Mouse (Mus musculus) frontal cortex, adult (tissue): ENCODE results near the gene Psmb8.

Source experiments
- ATAC-seq: cut with Nextera tagmentation; 2 replicates; pipeline ENCODE4 v1.9.2; 2017; ENCODE audit warnings: mild to moderate bottlenecking, moderate library complexity, mixed read lengths; ENCODE audit not compliant: low TSS enrichment

Gene Psmb8

GRCm38 (mm10) chr17:34192852-34193251 is 4.7 kb upstream of the Psmb8 start:
- ATAC-seq, result no peak

- ATAC-seq, result no peak
Measured at GRCm38 (mm10) chr17:34193468-34193867, 4.1 kb upstream of the Psmb8 start.

- ATAC-seq, result no peak
Measured at GRCm38 (mm10) chr17:34194723-34195122, 2.8 kb upstream of the Psmb8 start.

DNA sequence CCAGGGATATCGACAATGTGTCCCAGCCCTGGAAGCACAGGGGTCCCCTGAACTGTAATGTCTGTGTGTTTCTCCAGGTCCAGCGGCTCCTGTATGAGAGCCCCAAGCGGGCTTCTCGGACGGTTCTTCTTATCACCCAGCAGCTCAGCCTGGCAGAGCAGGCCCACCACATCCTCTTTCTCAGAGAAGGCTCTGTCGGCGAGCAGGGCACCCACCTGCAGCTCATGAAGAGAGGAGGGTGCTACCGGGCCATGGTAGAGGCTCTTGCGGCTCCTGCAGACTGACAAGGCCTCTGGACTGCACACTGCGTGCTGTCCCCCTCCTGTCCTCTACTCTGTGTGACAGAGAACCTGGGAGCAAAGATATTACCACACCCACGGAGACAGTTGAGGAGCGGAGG is 1.0 kb upstream of the Psmb8 start:
- ATAC-seq, result no peak

- no peak for ATAC-seq
Measured at GRCm38 (mm10) chr17:34197904-34198520, 491 bp downstream of the Psmb8 start.

DNA sequence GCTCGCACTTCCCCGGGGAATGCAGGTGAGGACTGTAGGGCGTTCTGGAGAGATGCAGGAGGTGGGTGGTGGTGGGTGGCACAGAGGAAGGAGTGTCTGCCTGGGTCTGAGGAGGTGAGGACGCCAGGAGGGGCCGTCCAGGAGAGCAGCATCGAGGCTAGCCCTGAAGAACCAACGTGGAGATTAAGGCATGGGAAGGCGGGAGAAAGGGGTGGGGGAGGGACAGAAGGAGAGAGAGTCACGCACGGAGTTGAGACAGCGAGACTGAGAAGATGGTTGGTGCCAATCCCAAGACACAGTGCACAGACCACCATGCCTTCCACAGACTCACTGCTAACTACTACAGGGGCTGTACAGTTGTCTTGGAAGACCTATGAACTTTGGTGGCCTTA is 996 bp downstream of the Psmb8 start:
- no peak for ATAC-seq

GRCm38 (mm10) chr17:34199050-34199619 is 1.6 kb downstream of the Psmb8 start:
- ATAC-seq, result no peak

DNA sequence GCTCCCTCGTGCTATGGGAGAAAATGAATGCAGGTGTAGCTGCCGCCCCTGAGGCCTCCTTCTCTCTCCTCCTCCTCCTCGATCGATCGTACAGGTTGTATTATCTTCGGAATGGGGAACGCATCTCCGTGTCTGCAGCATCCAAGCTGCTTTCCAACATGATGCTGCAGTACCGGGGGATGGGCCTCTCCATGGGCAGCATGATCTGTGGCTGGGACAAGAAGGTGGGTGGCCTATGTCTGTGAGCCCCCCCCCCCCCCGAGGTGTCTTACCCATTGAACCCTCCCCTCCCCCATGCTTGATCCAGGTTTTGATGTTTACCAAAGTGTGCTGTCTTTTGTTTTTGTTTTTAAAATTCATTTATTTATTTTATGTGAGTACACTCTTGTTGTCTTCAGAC is 2.5 kb downstream of the Psmb8 start:
- ATAC-seq, result no peak

DNA sequence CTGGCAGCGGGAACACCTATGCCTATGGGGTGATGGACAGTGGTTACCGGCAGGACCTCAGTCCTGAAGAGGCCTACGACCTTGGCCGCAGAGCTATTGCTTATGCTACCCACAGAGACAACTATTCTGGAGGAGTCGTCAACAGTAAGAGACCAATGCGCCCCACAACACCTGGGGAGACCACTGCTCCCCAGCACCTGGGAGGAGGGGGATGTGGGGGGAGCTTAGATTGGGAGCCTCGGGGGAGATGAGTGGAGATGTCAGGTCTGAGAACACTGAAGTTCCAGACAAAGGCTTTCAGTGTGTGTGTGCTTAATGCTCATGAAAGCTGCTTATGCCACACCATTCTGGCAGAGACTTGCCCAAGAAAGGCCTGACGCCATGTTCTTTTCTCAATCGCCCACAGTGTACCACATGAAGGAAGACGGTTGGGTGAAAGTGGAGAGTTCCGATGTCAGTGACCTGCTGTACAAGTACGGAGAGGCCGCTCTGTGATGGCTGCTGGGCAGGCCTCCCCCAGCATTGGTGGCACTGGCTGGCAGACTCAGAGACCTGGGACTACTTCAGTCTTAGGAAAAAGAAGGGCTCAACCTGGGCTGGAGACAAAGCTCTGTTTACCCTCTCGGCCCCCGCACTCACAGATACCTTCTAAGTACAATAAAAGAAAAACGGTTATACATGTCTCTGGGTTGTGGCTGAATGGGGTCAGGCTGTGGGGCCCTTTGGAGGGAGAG is 3.4 kb downstream of the Psmb8 start:
- no peak for ATAC-seq

DNA sequence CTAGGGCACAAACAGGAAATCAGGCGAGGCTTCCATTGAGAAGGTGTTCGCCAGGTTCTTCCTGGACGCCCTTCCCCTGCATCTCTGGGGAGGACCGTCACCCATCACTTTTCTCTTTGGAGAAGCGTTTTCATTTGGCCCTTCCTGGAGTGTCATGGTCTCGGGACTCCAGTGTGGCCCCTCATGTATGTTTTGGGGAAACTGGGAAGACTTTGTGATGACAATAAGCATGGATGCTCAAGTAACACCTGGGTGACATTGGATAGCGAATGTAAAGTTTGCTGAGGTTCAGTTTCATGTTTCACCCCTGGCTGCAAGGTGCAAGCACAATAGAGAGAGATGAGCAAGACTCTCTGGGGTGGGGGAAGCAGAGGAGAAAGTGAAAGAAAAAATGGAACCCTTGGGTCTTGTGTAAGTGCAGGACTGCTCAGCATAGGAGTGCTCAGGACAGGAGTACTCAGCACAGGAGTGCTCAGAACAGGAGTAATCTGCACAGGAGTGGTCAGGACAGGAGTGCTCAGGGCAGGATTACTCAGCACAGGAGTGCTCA is 4.1 kb downstream of the Psmb8 start:
- ATAC-seq, result no peak

GRCm38 (mm10) chr17:34202760-34203442 is 5.4 kb downstream of the Psmb8 start:
- no peak for ATAC-seq

DNA sequence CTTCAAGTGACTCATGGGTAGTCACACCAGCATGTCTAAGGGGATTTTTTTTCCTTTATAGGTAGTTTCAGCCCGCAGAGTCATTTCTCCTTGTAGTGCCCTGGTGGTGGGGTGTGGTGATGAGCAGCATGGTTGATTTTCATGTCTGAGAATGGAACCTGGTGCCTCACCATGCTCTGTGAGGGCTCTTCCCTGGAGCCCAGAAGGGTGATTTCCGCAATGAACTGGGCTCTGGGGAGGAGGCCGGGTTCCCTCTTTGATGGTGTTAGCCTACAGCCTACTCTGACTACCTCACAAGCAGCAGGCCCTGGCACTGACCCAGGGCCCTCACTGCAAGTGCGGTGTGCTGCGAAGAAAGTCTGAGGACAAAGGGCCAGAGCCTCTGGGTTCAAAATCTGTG is 5.9 kb downstream of the Psmb8 start, which contains the start of gene Tap2:
TSS of gene Tap2 (plus strand) at position 84 of the 400 bp plus-strand sequence.
- ATAC-seq, result no peak

GRCm38 (mm10) chr17:34204303-34205010 is 6.9 kb downstream of the Psmb8 start:
- peak; percentile 75 for ATAC-seq

DNA sequence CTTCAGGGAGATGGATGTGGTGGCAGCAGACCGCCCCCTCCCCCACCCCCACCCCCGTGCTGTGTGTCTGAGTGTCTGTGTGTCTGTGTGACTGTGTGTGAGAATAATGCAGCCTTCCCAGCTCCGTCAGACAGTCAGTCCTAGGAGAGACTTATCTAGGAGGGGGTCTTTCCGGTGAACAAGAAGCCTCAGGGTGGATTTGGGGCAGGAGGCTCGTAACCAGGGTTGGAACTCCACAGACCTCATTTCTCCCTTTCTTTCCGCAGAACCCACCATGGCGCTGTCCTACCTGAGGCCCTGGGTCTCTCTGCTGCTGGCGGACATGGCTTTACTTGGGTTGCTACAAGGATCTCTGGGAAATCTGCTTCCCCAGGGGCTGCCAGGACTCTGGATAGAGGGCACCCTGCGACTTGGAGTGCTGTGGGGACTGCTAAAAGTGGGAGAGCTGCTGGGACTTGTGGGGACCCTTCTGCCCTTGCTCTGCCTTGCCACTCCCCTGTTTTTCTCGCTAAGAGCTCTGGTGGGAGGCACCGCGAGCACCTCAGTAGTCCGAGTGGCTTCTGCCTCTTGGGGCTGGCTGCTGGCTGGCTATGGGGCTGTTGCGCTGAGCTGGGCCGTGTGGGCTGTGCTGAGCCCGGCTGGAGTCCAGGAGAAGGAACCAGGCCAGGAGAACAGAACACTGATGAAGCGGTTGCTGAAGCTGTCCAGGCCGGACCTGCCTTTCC is 7.7 kb downstream of the Psmb8 start:
- peak; percentile 73; the same call in 1 of the 2 replicates for ATAC-seq

DNA sequence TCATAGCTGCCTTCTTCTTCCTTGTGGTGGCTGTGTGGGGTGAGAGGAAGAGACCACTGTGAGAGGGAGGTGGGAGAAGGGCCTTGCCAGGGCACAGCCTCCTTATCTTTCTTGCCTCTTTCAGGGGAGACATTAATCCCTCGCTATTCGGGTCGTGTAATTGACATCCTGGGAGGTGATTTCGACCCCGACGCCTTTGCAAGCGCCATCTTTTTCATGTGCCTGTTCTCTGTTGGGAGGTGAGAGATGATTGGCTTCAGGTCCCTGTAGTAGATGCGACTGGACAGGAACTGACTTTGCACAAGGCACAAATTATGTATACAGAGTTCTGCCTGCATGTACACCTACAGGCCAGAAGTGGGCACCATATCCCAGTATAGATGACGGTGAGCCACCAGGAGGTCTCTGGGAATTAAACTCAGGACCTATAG is 8.2 kb downstream of the Psmb8 start:
- ATAC-seq, result peak; percentile 70

- ATAC-seq, result no peak
Measured at GRCm38 (mm10) chr17:34206731-34207130, 9.2 kb downstream of the Psmb8 start.

DNA sequence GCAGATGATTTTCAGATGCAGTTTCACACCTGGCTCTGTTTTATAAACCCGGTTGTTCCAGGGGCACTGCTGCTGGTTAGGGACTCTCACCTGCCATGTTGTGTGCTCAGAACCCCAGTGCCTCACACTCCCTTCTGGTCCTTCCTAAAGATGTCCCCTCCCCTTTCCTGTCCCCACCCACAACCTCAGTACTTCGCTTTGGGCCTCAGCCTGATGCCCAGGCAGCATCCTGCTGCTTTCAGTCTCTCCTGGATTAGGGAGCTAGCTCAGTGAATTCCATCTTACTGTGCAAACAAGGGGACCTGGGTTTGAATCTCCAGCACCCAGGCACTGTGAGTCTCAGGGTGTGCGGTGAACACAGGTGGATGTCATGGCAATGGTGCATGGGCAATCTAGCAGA is 9.9 kb downstream of the Psmb8 start:
- ATAC-seq, result no peak

GRCm38 (mm10) chr17:34207866-34208265 is 10.3 kb downstream of the Psmb8 start:
- ATAC-seq, result no peak

- no peak for ATAC-seq
Measured at GRCm38 (mm10) chr17:34208421-34208820, 10.9 kb downstream of the Psmb8 start.

DNA sequence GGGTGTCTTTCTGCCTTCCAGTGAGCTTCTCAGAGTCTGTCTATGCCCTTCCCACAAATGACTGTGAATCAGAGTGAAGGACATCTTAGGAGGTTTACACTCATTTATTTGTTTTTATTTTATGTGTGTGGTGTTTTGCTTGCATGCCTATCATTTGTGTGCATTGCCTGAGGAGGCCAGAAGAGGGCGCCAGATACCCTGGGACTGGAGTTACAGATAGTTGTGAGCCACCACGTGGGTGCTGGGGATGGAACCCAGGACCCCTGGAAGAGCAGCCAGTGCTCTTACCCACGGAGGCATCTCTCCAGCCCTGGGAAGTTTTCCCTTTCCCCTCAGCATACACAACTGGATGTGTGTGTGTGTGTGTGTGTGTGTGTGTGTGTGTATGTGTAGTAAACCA is 12.2 kb downstream of the Psmb8 start:
- ATAC-seq, result no peak

DNA sequence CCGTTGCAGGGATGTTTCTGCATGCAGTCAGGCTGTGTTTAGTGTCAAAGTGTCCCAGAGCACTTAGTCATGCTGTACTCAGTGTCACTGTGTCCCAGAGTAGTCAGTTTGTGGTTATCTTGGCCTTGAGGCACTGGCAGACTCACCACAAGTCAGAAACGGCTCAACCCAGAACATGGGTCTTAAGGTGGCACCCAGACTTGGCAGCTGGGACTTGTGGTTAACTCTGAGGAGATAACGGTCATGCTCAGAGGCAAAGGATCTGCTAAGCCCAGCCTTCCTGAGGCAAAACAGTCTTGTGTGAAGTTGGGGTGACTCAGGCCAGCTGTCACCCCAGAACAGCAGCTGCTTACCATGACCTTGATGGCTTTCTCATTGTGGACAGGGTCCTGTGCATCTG is 13.1 kb downstream of the Psmb8 start:
- ATAC-seq, result no peak
